Mouse (Mus musculus): ENCODE results near the gene Fam169b.

Gene Fam169b

DNA sequence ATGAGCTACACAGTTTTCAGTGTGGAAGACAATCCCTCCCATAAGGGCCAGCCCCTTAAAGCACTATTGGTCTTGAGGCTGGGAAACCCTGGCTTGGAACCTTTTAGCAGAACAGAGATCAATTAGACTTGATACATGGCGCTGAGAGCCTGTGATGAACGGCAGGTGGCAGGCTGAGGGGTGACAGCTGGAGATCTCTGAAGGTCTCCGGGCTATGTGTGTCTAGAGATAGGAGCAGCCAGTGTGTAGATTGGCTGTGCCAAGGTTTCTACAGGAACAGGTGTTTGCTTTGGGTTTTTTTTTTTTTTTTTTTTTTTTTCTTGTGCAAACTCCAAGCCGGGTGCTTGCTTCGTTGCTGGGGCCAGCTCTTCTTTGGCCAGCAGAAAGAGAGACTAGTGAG is 135.0 kb downstream of the Fam169b start:
- no peak for DNase-seq (ENCODE audit: low read depth)

Measured in induced T-regulatory cell, adult 2 months (primary cell).